Mouse (Mus musculus) stomach, postnatal 0 days (tissue): ENCODE data around the gene St3gal3.

ENCODE experiments used
- CTCF ChIP-seq: IDR thresholded peaks from 2 replicates; pipeline ENCODE4 v1.5.1; 2016; ENCODE audit warnings: antibody characterized with exemption, low read depth, mild to moderate bottlenecking, moderate library complexity
- EP300 ChIP-seq: optimal IDR thresholded peaks from 2 replicates; pipeline ENCODE3; 2016; ENCODE audit warnings: antibody characterized with exemption

GRCm38 (mm10) chr4:117923450-117923849 is 211.3 kb downstream of the St3gal3 start:
- TF ChIP-seq CTCF (no peak), EP300 (no peak)
